Mouse (Mus musculus) kidney, embryonic 15.5 days (tissue): Measurements from ENCODE around the gene Fshr. TPM values are rescaled to one million over a fixed set of nuclear protein-coding genes. Genes with fewer than 3 reads are reported as not detected.
A peak's percentile ranks its signal among the peaks of the same experiment; 100 is the strongest.

Experiments used
- ATAC-seq: fragments of 200-750 bp; cut with Nextera tagmentation; replicated peaks from 2 replicates; pipeline ENCODE4 v1.8.0; 2017; ENCODE audit warnings: moderate TSS enrichment; ENCODE audit not compliant: low FRiP score
- H3K27ac ChIP-seq: fragments of 300-500 bp; sonication (generic); 2 replicates; pipeline ENCODE4 v1.5.1; 2015; ENCODE audit warnings: mild to moderate bottlenecking, inconsistent platforms
- H3K27me3 ChIP-seq: fragments of 300-500 bp; sonication (generic); 2 replicates; pipeline ENCODE4 v1.6.1; 2015; ENCODE audit warnings: inconsistent platforms
- H3K36me3 ChIP-seq: fragments of 300-500 bp; sonication (generic); 2 replicates; pipeline ENCODE4 v1.6.1; 2015; ENCODE audit warnings: inconsistent platforms
- H3K4me1 ChIP-seq: fragments of 300-500 bp; sonication (generic); 2 replicates; pipeline ENCODE4 v1.6.1; 2015; ENCODE audit warnings: inconsistent platforms
- H3K4me2 ChIP-seq: fragments of 300-500 bp; sonication (generic); 2 replicates; pipeline ENCODE4 v1.6.1; 2015; ENCODE audit warnings: moderate library complexity, mild to moderate bottlenecking, inconsistent platforms
- H3K4me3 ChIP-seq: fragments of 300-500 bp; sonication (generic); replicated peaks from 2 replicates; pipeline ENCODE4 v1.5.1; 2015; ENCODE audit warnings: mild to moderate bottlenecking, inconsistent platforms
- H3K9ac ChIP-seq: fragments of 300-500 bp; sonication (generic); 2 replicates; pipeline ENCODE4 v1.6.1; 2015; ENCODE audit warnings: mild to moderate bottlenecking, inconsistent platforms
- H3K9me3 ChIP-seq: fragments of 300-500 bp; sonication (generic); replicated peaks from 2 replicates; pipeline ENCODE4 v1.6.1; 2016; ENCODE audit warnings: inconsistent platforms
- WGBS: fragments of 180-500 bp; shearing (Covaris S2); methylation state at CpG from one replicate; pipeline ENCODE4 v1.1.7; 2015; ENCODE audit warnings: mixed read lengths; 5-methylcytosine and 5-hydroxymethylcytosine counted together
- polyA plus RNA-seq: library from polyadenylated mRNA; unstranded; fragments of >200 nt; fragmentation: Nextera tagmentation; extraction: Ambion mirVana; gene quantifications from 2 replicates; pipeline ENCODE4 v1.2.1, GENCODE M21; 2015

The Fshr gene
- polyA plus RNA-seq, 1 experiment from 2014 or later: not detected

GRCm38 (mm10) chr17:89089692-89090475 is 110.6 kb downstream of the Fshr start:
- no peak overlapping the region for H3K27ac ChIP-seq
- no peaks in the 10 kb centered on the region for H3K36me3 ChIP-seq
- H3K9ac ChIP-seq: no peak overlapping the region
- H3K4me2 ChIP-seq: no peak overlapping the region
- no peaks in the 10 kb centered on the region for H3K9me3 ChIP-seq
- H3K4me3 ChIP-seq: no peak overlapping the region
- no peak for ATAC-seq
- WGBS: 86% methylated on average over 5 of the region's 5 CpGs
- H3K4me1 ChIP-seq: no peaks in the 10 kb centered on the region
- no peaks in the 10 kb centered on the region for H3K27me3 ChIP-seq

- H3K36me3 ChIP-seq: no peaks in the 10 kb centered on the region
- WGBS: 17% methylated on average over 2 of the region's 2 CpGs
- H3K4me3 ChIP-seq: no peak overlapping the region
- no peak overlapping the region for H3K9ac ChIP-seq
- H3K4me2 ChIP-seq: no peak overlapping the region
- ATAC-seq: no peak
- no peaks in the 10 kb centered on the region for H3K27me3 ChIP-seq
- H3K4me1 ChIP-seq: no peaks in the 10 kb centered on the region
- no peak overlapping the region for H3K27ac ChIP-seq
- no peaks in the 10 kb centered on the region for H3K9me3 ChIP-seq
These were observed 117.6 kb downstream of the Fshr start for GRCm38 (mm10) chr17:89082897-89083296.

- Histone ChIP-seq H3K27ac (no peak overlapping the region), H3K4me1 (no peaks in the 10 kb centered on the region), H3K9ac (no peak overlapping the region), H3K27me3 (no peaks in the 10 kb centered on the region), H3K4me3 (no peak overlapping the region), H3K36me3 (no peaks in the 10 kb centered on the region), H3K4me2 (no peak overlapping the region), H3K9me3 (no peaks in the 10 kb centered on the region)
- 84% methylated on average over 5 of the region's 5 CpGs for WGBS
- no peak for ATAC-seq
These were observed 120.8 kb downstream of the Fshr start for GRCm38 (mm10) chr17:89079706-89080105.

GRCm38 (mm10) chr17:89064327-89065095 is 136.0 kb downstream of the Fshr start:
- no peaks in the 10 kb centered on the region for H3K9me3 ChIP-seq
- H3K36me3 ChIP-seq: no peaks in the 10 kb centered on the region
- ATAC-seq: no peak
- H3K27ac ChIP-seq: no peak overlapping the region
- H3K4me1 ChIP-seq: 0 out of 2 replicates have a peak, but pooled peaks cover 10% of the 10 kb centered on the region
- WGBS: 66% methylated on average over 3 of the region's 3 CpGs
- H3K4me3 ChIP-seq: no peak overlapping the region
- H3K4me2 ChIP-seq: no peak overlapping the region
- no peak overlapping the region for H3K9ac ChIP-seq
- H3K27me3 ChIP-seq: no peaks in the 10 kb centered on the region

- H3K36me3 ChIP-seq: no peaks in the 10 kb centered on the region
- H3K4me3 ChIP-seq: no peak overlapping the region
- no peak overlapping the region for H3K9ac ChIP-seq
- H3K9me3 ChIP-seq: no peaks in the 10 kb centered on the region
- H3K4me1 ChIP-seq: 0 out of 2 replicates have a peak, but pooled peaks cover 10% of the 10 kb centered on the region
- ATAC-seq: peak; percentile 60; the same call in 1 of the 2 replicates
- H3K27ac ChIP-seq: no peak overlapping the region
- H3K27me3 ChIP-seq: no peaks in the 10 kb centered on the region
- WGBS: 54% methylated on average over 8 of the region's 8 CpGs
- no peak overlapping the region for H3K4me2 ChIP-seq
These were observed 138.0 kb downstream of the Fshr start for GRCm38 (mm10) chr17:89062348-89062949.

- Histone ChIP-seq H3K4me1 (no peaks in the 10 kb centered on the region), H3K9ac (no peak overlapping the region), H3K27ac (no peak overlapping the region), H3K9me3 (no peaks in the 10 kb centered on the region), H3K4me2 (no peak overlapping the region), H3K36me3 (no peaks in the 10 kb centered on the region), H3K4me3 (no peak overlapping the region), H3K27me3 (no peaks in the 10 kb centered on the region)
- 75% methylated on average over 3 of the region's 3 CpGs for WGBS
- no peak for ATAC-seq
These were observed 149.4 kb downstream of the Fshr start for GRCm38 (mm10) chr17:89051031-89051563.

GRCm38 (mm10) chr17:89049071-89049470 is 151.4 kb downstream of the Fshr start:
- no peaks in the 10 kb centered on the region for H3K27me3 ChIP-seq
- H3K27ac ChIP-seq: no peak overlapping the region
- H3K9ac ChIP-seq: no peak overlapping the region
- H3K4me1 ChIP-seq: no peaks in the 10 kb centered on the region
- no peak overlapping the region for H3K4me2 ChIP-seq
- 96% methylated on average over 2 of the region's 2 CpGs for WGBS
- no peak overlapping the region for H3K4me3 ChIP-seq
- no peaks in the 10 kb centered on the region for H3K9me3 ChIP-seq
- no peak for ATAC-seq
- no peaks in the 10 kb centered on the region for H3K36me3 ChIP-seq

GRCm38 (mm10) chr17:89046016-89046415 is 154.5 kb downstream of the Fshr start:
- 29% methylated on average over 3 of the region's 3 CpGs for WGBS
- H3K27me3 ChIP-seq: no peaks in the 10 kb centered on the region
- no peak for ATAC-seq

GRCm38 (mm10) chr17:89036723-89037122 is 163.8 kb downstream of the Fshr start:
- Histone ChIP-seq H3K4me3 (no peak overlapping the region), H3K27ac (no peak overlapping the region), H3K27me3 (no peaks in the 10 kb centered on the region), H3K4me2 (no peak overlapping the region), H3K36me3 (no peaks in the 10 kb centered on the region), H3K9me3 (no peaks in the 10 kb centered on the region), H3K4me1 (no peaks in the 10 kb centered on the region), H3K9ac (no peak overlapping the region)
- WGBS: 89% methylated on average over 5 of the region's 5 CpGs
- ATAC-seq: no peak

More at GRCm38 (mm10) chr17:89046016-89046415, 154.5 kb downstream of the Fshr start:
- no peak overlapping the region for H3K27ac ChIP-seq
- no peaks in the 10 kb centered on the region for H3K36me3 ChIP-seq
- H3K9ac ChIP-seq: no peak overlapping the region
- no peak overlapping the region for H3K4me3 ChIP-seq
- no peak overlapping the region for H3K4me2 ChIP-seq
- no peaks in the 10 kb centered on the region for H3K4me1 ChIP-seq
- H3K9me3 ChIP-seq: no peaks in the 10 kb centered on the region

GRCm38 (mm10) chr17:89036049-89036448 is 164.4 kb downstream of the Fshr start:
- no peak overlapping the region for H3K9ac ChIP-seq
- 92% methylated on average over 3 of the region's 3 CpGs for WGBS
- H3K9me3 ChIP-seq: no peaks in the 10 kb centered on the region
- H3K4me3 ChIP-seq: no peak overlapping the region
- ATAC-seq: no peak
- no peak overlapping the region for H3K27ac ChIP-seq
- H3K4me1 ChIP-seq: no peaks in the 10 kb centered on the region
- H3K27me3 ChIP-seq: no peaks in the 10 kb centered on the region
- H3K36me3 ChIP-seq: no peaks in the 10 kb centered on the region
- no peak overlapping the region for H3K4me2 ChIP-seq

- no peak for ATAC-seq
- Histone ChIP-seq H3K9me3 (no peaks in the 10 kb centered on the region), H3K4me2 (no peak overlapping the region), H3K27me3 (no peaks in the 10 kb centered on the region), H3K4me1 (no peaks in the 10 kb centered on the region), H3K27ac (no peak overlapping the region), H3K9ac (no peak overlapping the region), H3K4me3 (no peak overlapping the region), H3K36me3 (no peaks in the 10 kb centered on the region)
These were observed 165.8 kb downstream of the Fshr start for GRCm38 (mm10) chr17:89034627-89035026.

- no peaks in the 10 kb centered on the region for H3K36me3 ChIP-seq
- no peak for ATAC-seq
- H3K9ac ChIP-seq: no peak overlapping the region
- H3K27me3 ChIP-seq: no peaks in the 10 kb centered on the region
- 90% methylated on average over 2 of the region's 2 CpGs for WGBS
- H3K27ac ChIP-seq: no peak overlapping the region
- H3K4me1 ChIP-seq: no peaks in the 10 kb centered on the region
- H3K9me3 ChIP-seq: no peaks in the 10 kb centered on the region
- H3K4me2 ChIP-seq: no peak overlapping the region
- no peak overlapping the region for H3K4me3 ChIP-seq
These were observed 167.5 kb downstream of the Fshr start for GRCm38 (mm10) chr17:89032981-89033380.
